Mouse (Mus musculus) lung, adult 2 months (tissue): ENCODE data around the gene Cdyl2.

ENCODE experiments used
- CTCF ChIP-seq: fragments of 200-500 bp; IDR thresholded peaks from 2 replicates; pipeline ENCODE4 v1.5.1; 2011; ENCODE audit warnings: mild to moderate bottlenecking, low read length, control low read depth; ENCODE audit not compliant: insufficient read depth
- POLR2A ChIP-seq: fragments of 200-500 bp; IDR thresholded peaks from 2 replicates; pipeline ENCODE4 v1.6.1; 2011; ENCODE audit warnings: low read depth, mild to moderate bottlenecking, control low read depth, low read length, borderline replicate concordance; ENCODE audit errors: extremely low read depth

GRCm38 (mm10) chr8:116619686-116620320 is 113.0 kb downstream of the Cdyl2 start:
- no peak for TF ChIP-seq CTCF
- no peak for TF ChIP-seq POLR2A
